Mouse (Mus musculus) embryonic facial prominence, embryonic 13.5 days (tissue): ENCODE results near the gene Erg. TPM values are rescaled to one million over a fixed set of nuclear protein-coding genes. Genes with fewer than 3 reads are reported as not detected.

Experiments
- ATAC-seq: fragments of 200-750 bp; cut with Nextera tagmentation; 2 replicates; pipeline ENCODE4 v1.8.0; 2017; ENCODE audit warnings: low read depth; ENCODE audit not compliant: insufficient number of reproducible peaks, insufficient read depth, low FRiP score, low TSS enrichment
- H3K27ac ChIP-seq: fragments of 300-500 bp; sonication (generic); 2 replicates; pipeline ENCODE4 v1.5.1; 2015; ENCODE audit warnings: moderate library complexity, mild to moderate bottlenecking, inconsistent platforms
- H3K27me3 ChIP-seq: fragments of 300-500 bp; sonication (generic); 2 replicates; pipeline ENCODE4 v1.6.1; 2015; ENCODE audit warnings: mild to moderate bottlenecking, inconsistent platforms
- H3K36me3 ChIP-seq: fragments of 300-500 bp; sonication (generic); 2 replicates; pipeline ENCODE4 v1.6.1; 2015; ENCODE audit warnings: mild to moderate bottlenecking, inconsistent platforms
- H3K4me1 ChIP-seq: fragments of 300-500 bp; sonication (generic); 2 replicates; pipeline ENCODE4 v1.6.1; 2015; ENCODE audit warnings: inconsistent platforms
- H3K4me2 ChIP-seq: fragments of 300-500 bp; sonication (generic); 2 replicates; pipeline ENCODE4 v1.6.1; 2015; ENCODE audit warnings: moderate library complexity, mild to moderate bottlenecking, inconsistent platforms
- H3K4me3 ChIP-seq: fragments of 300-500 bp; sonication (generic); 2 replicates; pipeline ENCODE4 v1.5.1; 2015; ENCODE audit warnings: mild to moderate bottlenecking, inconsistent platforms
- H3K9ac ChIP-seq: fragments of 300-500 bp; sonication (generic); 2 replicates; pipeline ENCODE4 v1.6.1; 2015; ENCODE audit warnings: mild to moderate bottlenecking, inconsistent platforms
- H3K9me3 ChIP-seq: fragments of 300-500 bp; sonication (generic); 2 replicates; pipeline ENCODE4 v1.6.1; 2016; ENCODE audit warnings: inconsistent platforms
- WGBS: fragments of 180-500 bp; shearing (Covaris S2); methylation state at CpG from one replicate; pipeline ENCODE4 v1.1.7; 2015; ENCODE audit warnings: mixed read lengths; 5-methylcytosine and 5-hydroxymethylcytosine counted together
- polyA plus RNA-seq: library from polyadenylated mRNA; unstranded; fragments of >200 nt; fragmentation: Nextera tagmentation; extraction: Ambion mirVana; gene quantifications from 2 replicates; pipeline ENCODE4 v1.2.1, GENCODE M21; 2015

Erg gene
- polyA plus RNA-seq, 1 experiment from 2014 or later: 17.2 TPM

DNA sequence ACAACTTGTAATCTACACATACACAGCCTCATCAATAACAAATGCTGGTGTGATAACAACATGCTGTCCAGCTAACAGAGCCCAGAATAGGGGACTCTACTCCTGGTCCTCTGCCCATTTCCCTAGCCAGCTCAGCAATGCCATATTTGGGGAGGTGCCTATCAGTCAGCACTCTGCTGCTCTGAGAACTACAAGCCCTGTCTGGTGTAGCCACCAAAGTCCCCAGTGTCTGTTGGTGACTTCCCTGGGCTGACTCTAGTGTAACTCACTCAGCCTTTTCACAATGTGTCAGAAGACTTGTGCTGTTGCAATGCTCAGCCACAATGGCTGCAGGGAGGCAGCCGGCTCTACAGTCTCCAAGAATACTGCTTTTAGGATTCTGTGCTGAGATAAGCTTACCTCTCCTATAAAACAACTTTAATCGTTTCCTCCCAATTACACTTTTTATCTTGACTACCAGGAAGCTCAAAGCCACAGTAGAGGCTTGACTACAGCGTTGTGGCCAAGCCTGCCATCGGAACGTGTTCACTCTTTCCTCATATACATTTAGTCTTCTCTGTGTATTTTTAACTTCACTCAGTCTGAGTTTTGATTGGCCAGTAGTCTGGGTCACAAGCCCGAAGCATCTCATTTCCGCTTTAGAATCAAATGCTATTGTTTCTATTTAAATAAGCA lies 201.0 kb downstream of the Erg start:
- H3K4me2 ChIP-seq: no peak overlapping the region
- H3K9ac ChIP-seq: no peak overlapping the region
- H3K27me3 ChIP-seq: no peaks in the 10 kb centered on the region
- WGBS: 87% methylated on average over 7 of the region's 7 CpGs
- no peak overlapping the region for H3K27ac ChIP-seq
- peaks cover 10% of the 10 kb centered on the region; the same call in 1 of the 2 replicates for H3K36me3 ChIP-seq
- no peak overlapping the region for H3K4me3 ChIP-seq
- no peaks in the 10 kb centered on the region for H3K4me1 ChIP-seq
- H3K9me3 ChIP-seq: no peaks in the 10 kb centered on the region
- no peak for ATAC-seq

DNA sequence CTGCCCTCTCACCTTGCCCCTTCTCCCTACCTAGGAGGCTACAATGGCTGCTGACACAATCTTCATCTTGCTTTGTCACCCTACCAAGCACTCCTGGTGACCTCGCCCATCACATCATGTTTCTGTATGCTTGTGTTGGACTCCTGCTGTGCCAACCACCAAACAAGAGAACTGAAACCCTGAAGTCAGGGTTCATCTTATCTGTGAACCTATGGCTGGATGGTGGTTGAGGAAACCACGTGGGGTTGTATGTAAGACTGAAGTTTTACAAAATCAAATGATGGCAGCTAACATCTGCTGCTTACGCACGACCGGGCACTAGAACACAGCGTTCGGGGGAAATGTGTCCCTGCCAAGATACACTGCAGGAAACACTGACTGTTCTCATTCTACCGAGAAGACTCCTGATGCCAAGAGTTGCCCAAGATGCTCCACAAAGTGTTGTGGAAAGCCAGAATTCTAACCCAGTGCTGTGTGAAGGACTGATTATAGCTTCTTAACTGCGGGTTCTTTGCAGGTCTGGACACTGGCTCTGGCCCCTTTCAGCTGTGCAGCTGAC lies 201.7 kb downstream of the Erg start:
- Histone ChIP-seq H3K36me3 (peaks cover 15% of the 10 kb centered on the region; the same call in 1 of the 2 replicates), H3K27me3 (no peaks in the 10 kb centered on the region), H3K4me3 (no peak overlapping the region), H3K9ac (no peak overlapping the region), H3K27ac (no peak overlapping the region), H3K4me2 (no peak overlapping the region), H3K4me1 (no peaks in the 10 kb centered on the region), H3K9me3 (no peaks in the 10 kb centered on the region)
- no peak for ATAC-seq
- 95% methylated on average over 9 of the region's 9 CpGs for WGBS

DNA sequence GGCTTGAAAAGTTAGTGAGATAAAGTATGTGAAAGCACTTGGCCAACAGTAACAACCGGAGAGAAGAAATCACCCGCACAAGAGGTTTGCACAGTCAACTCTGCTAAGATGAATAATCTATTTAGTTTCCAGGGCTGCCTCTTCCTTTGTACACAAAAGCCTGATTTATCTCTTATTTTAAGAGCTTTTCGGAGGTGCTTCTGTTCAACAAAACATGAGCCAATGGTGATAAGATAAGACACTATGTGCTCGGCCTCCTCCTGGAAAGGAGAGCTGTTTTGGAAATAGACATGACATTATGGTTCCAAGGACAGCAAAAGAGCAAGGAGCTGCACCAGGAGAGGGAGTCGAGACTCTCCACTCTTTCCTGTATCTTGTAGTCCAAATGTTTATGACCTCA lies 204.1 kb downstream of the Erg start:
- Histone ChIP-seq H3K4me3 (no peak overlapping the region), H3K4me1 (peaks cover 1% of the 10 kb centered on the region; the same call in 1 of the 2 replicates), H3K27ac (no peak overlapping the region), H3K36me3 (peaks cover 29% of the 10 kb centered on the region), H3K9me3 (no peaks in the 10 kb centered on the region), H3K4me2 (no peak overlapping the region), H3K27me3 (no peaks in the 10 kb centered on the region), H3K9ac (no peak overlapping the region)
- WGBS: 82% methylated on average over 5 of the region's 5 CpGs
- ATAC-seq: no peak

DNA sequence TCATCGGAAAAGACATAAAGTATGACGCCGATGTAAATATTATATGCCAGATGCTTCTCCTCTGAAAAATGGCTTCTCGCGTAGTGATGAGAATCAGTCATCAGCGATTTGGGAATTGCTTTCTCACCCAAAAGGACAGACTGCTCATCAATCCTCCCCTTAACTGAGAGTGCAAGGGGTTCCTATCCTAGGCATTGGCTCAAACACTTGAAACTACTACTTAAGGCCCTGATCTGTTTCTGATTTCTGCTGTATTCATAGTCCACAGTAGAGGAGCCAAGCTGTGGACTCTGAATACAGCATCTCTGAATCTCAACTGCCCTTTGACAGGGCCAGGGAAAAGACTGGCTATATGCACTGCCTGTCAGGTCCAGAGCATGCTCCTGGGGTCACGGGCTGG lies 209.6 kb downstream of the Erg start:
- Histone ChIP-seq H3K9me3 (no peaks in the 10 kb centered on the region), H3K27ac (peak overlapping the region; percentile 56), H3K4me2 (no peak overlapping the region), H3K36me3 (peaks cover 18% of the 10 kb centered on the region), H3K4me3 (no peak overlapping the region), H3K27me3 (no peaks in the 10 kb centered on the region), H3K9ac (no peak overlapping the region), H3K4me1 (peaks cover 43% of the 10 kb centered on the region)
- ATAC-seq: no peak
- 75% methylated on average over 7 of the region's 7 CpGs for WGBS

DNA sequence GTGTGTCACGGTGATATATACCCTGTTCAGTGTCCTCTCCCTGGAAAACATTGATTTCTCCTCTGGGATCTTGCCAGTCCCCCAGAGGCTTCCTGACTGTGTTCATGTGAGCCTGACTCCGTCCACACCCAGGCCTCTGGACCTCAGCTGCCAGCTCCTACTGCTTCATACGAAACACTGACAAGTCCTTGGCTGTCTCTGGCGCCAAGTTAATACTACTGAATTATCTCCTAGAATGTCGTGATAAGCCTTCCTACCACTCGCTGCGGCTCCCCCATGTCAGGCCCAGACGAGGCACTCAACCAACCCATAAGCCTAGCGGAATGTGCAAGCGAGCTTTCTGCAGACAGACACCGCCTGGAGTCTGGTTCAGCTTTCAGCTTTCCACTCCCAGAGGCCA lies 210.0 kb downstream of the Erg start:
- H3K9me3 ChIP-seq: no peaks in the 10 kb centered on the region
- no peak overlapping the region for H3K9ac ChIP-seq
- peaks cover 18% of the 10 kb centered on the region for H3K36me3 ChIP-seq
- ATAC-seq: no peak
- H3K27ac ChIP-seq: peak overlapping the region; percentile 56
- 57% methylated on average over 11 of the region's 11 CpGs for WGBS
- H3K4me1 ChIP-seq: peaks cover 48% of the 10 kb centered on the region
- H3K4me2 ChIP-seq: no peak overlapping the region
- no peaks in the 10 kb centered on the region for H3K27me3 ChIP-seq
- H3K4me3 ChIP-seq: no peak overlapping the region

DNA sequence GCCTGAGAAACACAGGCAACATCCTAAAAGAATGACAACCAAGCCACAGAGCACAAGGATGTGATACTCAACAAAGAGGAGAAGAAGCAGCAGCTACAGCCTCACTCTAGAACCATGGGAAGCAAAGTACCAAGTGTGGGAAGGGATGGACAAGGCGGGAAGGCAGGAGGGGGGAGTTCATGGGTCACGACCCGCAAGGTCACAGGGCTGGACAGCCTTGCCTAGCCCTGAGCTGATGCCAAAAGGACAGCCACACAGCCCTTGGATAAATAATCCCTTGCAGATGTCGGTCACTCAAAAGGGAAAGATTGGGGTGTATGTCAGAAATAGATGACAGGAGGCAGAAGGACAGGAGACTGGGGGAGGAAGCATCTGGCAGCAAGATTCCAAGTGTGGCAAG lies 211.7 kb downstream of the Erg start:
- 55% methylated on average over 4 of the region's 4 CpGs for whole genome bisulfite sequencing
- H3K27me3 ChIP-seq: no peaks in the 10 kb centered on the region
- no peaks in the 10 kb centered on the region for H3K9me3 ChIP-seq
- H3K4me2 ChIP-seq: no peak overlapping the region
- H3K9ac ChIP-seq: no peak overlapping the region
- peaks cover 60% of the 10 kb centered on the region for H3K4me1 ChIP-seq
- no peak overlapping the region for H3K4me3 ChIP-seq
- H3K36me3 ChIP-seq: peaks cover 13% of the 10 kb centered on the region
- ATAC-seq: no peak
- H3K27ac ChIP-seq: no peak overlapping the region

DNA sequence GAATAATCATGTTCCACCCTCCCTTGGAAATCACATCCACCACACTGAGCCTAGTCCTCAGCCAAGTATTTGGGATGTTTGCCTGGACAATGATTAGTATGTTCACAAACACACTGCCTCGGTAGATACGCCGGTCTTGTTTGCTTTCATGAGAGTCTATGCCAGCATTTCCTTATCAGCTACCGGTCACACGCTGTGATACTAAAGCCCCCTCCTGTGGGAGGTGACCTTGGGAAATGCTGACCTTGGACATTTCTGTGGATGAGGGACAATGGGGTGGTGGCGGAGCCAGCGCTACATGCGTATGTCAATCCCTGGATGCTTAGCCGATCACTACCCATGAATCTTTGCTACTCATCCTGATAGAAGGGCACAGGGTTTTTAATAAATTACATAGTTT lies 213.4 kb downstream of the Erg start:
- H3K4me1 ChIP-seq: peaks cover 75% of the 10 kb centered on the region
- H3K9me3 ChIP-seq: no peaks in the 10 kb centered on the region
- H3K27me3 ChIP-seq: no peaks in the 10 kb centered on the region
- no peak overlapping the region for H3K4me3 ChIP-seq
- H3K9ac ChIP-seq: no peak overlapping the region
- WGBS: 92% methylated on average over 9 of the region's 9 CpGs
- no peak overlapping the region for H3K4me2 ChIP-seq
- peak overlapping the region; percentile 85; the same call in 1 of the 2 replicates for H3K27ac ChIP-seq
- no peak for ATAC-seq
- peaks cover under 1% of the 10 kb centered on the region; the same call in 1 of the 2 replicates for H3K36me3 ChIP-seq

DNA sequence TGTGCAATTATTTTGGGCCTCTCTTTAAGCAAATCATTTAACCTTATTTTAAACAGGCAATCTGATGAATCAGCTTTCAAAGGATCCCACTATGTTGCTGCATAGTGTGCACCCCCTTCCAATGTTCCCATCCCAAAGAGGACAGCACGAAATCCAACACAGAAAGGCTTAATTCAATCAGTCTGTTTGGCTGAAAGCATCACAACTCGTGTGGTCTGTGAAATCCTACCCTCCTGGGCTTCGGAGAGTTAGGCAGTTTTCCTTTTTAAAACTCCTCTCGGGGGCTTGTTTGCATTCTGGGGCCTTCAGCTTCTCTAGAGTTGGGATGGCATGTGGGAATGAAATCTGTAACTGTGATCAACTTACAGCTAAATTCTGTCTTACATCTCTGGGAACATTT lies 214.7 kb downstream of the Erg start:
- peaks cover 4% of the 10 kb centered on the region; the same call in 1 of the 2 replicates for H3K36me3 ChIP-seq
- no peak overlapping the region for H3K4me3 ChIP-seq
- H3K9me3 ChIP-seq: no peaks in the 10 kb centered on the region
- no peak overlapping the region for H3K9ac ChIP-seq
- H3K4me2 ChIP-seq: no peak overlapping the region
- no peaks in the 10 kb centered on the region for H3K27me3 ChIP-seq
- H3K4me1 ChIP-seq: peaks cover 81% of the 10 kb centered on the region
- 0 out of 2 replicates have a peak, but pooled peaks have one; percentile 58 for ATAC-seq
- 11% methylated on average over 4 of the region's 4 CpGs for WGBS
- H3K27ac ChIP-seq: peak overlapping the region; percentile 85

DNA sequence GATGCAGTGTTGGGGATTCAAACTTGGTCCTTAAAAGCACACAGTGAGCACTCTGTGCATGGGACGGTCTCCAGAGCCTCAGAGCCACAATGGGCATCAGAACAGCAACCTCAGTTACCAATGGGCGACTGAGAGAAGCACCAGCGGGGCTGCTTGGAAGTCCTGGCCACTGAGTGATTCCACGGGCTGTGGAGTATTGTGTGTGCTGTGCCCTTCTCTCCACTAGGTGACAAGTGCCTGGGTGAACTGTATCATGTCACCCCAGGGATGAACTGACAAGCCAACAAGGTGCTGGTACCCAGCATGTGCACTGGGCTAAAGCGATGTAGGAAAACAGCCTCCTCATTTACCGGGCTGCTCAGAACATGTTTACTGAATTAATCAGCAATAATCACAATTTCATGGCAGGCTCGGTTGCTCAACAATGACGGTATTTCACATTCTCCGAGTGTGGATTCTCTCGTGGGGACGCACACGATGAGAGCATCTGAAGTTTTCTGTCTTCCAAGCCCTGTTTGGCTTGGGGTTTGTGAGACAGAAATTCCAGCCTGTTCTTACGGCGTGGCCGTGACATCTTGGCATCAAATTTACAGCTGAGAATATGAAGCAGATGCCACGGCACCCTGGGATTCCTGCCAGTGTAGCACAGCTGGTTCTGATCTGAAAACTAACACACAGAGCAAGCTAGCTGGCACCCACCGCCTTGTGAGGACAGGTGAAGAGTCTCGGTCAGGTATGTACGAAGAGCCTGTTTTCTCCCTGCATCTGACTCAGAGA lies 219.2 kb downstream of the Erg start:
- no peaks in the 10 kb centered on the region for H3K9me3 ChIP-seq
- H3K4me3 ChIP-seq: no peak overlapping the region
- no peak overlapping the region for H3K9ac ChIP-seq
- peaks cover 4% of the 10 kb centered on the region; the same call in 1 of the 2 replicates for H3K36me3 ChIP-seq
- H3K27me3 ChIP-seq: no peaks in the 10 kb centered on the region
- H3K4me2 ChIP-seq: 0 out of 2 replicates have a peak overlapping the region, but pooled peaks have one; percentile 5
- ATAC-seq: peak; percentile 32; the same call in 1 of the 2 replicates
- H3K27ac ChIP-seq: peak overlapping the region; percentile 78
- WGBS: 29% methylated on average over 19 of the region's 19 CpGs
- H3K4me1 ChIP-seq: peaks cover 79% of the 10 kb centered on the region

DNA sequence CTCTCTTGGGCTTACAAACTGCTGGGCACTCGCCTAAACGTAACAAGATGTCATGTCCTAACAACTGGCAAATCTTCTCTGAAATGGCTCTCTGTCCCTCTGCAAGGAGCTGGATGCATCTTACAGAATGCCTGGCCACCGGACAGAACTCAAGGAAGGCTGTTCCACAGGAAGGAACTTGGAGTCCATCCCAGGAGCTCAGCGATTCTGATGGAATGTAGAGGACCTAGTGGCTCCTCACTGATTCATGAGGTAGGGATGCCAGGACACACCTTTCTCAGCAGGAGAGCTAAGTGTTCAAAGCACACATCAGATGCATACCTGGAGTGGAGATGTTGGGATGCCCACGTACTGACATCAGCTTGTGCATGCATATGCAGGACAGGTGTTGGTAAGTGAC lies 221.2 kb downstream of the Erg start:
- 85% methylated on average over 5 of the region's 5 CpGs for WGBS
- H3K4me2 ChIP-seq: no peak overlapping the region
- H3K9ac ChIP-seq: no peak overlapping the region
- peaks cover 62% of the 10 kb centered on the region for H3K4me1 ChIP-seq
- H3K4me3 ChIP-seq: no peak overlapping the region
- H3K27ac ChIP-seq: 0 out of 2 replicates have a peak overlapping the region, but pooled peaks have one; percentile 64
- H3K27me3 ChIP-seq: no peaks in the 10 kb centered on the region
- H3K36me3 ChIP-seq: peaks cover 4% of the 10 kb centered on the region; the same call in 1 of the 2 replicates
- no peak for ATAC-seq
- H3K9me3 ChIP-seq: no peaks in the 10 kb centered on the region

DNA sequence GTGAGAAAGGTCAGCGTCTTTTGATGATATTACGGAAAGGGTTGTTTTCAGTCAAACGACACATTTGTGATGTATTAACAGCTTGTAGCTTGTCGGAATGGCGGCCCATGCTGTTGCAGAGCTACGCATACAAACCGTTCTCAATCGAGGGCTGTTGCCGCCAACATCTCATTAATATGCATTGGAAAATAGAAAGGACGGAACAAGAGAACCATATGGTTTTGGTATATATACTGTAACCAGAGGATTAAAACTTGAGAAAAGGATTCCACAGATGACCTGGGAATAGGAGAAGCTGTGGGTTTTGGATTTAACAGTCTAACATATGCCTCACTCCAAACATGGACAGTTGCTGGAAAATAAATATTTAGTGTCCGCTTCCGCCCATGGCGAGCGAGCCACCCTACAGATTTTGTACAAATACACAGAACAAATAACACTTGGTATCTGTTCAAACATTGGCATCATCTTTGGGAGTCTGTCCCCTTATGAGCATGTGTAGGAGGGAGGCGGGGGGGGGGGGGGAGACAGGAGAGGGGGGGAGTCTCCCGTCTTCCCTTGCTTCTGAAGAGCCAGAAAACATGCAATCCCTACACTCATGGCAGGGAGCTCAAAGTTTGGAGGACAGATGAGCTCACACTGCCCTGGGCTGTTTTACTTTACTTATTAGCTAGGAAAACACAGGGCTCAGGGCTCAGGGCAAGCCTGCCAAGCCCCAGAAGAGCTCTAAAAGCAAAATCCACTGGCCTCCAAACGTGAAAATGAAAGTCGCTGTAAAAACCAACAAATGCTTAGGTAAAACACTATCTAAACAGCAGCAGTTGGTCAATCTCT lies 222.5 kb downstream of the Erg start:
- peaks cover 53% of the 10 kb centered on the region for H3K4me1 ChIP-seq
- no peaks in the 10 kb centered on the region for H3K27me3 ChIP-seq
- WGBS: 49% methylated on average over 18 of the region's 18 CpGs
- no peak overlapping the region for H3K9ac ChIP-seq
- no peaks in the 10 kb centered on the region for H3K9me3 ChIP-seq
- H3K4me3 ChIP-seq: no peak overlapping the region
- H3K4me2 ChIP-seq: no peak overlapping the region
- peak overlapping the region; percentile 64 for H3K27ac ChIP-seq
- peaks cover 4% of the 10 kb centered on the region; the same call in 1 of the 2 replicates for H3K36me3 ChIP-seq
- no peak for ATAC-seq
